Mouse (Mus musculus): ENCODE data around the gene Wipf3.

Wipf3 gene

GRCm38 (mm10) chr6:54530182-54530581 lies 100.8 kb downstream of the Wipf3 start:
- in situ Hi-C loops (cut with MboI, MseI), result no loop called here

- in situ Hi-C loops (cut with MboI, MseI), result no loop called here
Observed at GRCm38 (mm10) chr6:54531048-54531481, 101.7 kb downstream of the Wipf3 start.

GRCm38 (mm10) chr6:54535485-54535884 lies 106.1 kb downstream of the Wipf3 start:
- in situ Hi-C loops (cut with MboI, MseI), result no loop called here

DNA sequence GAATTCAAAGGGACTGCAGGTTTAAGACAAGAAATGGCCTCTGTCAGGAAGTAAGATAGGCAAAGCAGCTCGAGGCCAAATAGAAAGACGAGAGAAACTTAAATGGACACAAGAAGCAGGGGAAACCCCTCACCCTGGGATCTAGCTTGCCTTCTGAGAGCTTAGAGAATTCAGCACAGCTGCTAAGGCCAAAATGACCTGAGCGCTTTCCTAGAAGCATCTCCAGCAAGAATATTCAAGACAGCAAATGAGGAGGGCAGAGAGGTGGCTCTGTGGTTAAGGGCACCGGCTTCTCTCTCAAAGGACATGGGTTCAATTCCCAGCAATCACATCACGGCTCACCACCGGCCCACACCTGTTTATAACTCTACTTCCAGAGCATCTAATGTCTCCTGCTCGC lies 107.7 kb downstream of the Wipf3 start:
- in situ Hi-C loops (cut with MboI, MseI), result no loop called here

DNA sequence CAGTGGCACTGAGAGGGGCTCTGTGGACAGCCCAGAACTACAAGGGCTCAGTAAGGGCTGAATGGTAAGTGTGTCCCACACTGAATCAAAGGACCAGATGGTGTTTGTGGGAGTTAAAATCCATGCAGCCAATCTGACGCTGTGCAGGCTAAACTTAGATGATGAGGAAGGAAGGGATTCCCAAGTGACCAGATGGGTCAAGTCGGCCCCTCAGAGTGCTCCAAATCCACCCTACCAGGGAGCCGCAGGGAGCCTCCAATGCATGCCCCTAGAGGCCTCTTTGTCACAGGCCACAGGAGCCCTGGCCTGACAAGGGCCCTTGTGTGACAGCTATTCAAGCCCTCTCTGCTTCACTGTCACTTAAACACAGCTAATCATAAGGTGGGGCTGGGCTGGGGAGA lies 109.4 kb downstream of the Wipf3 start:
- in situ Hi-C loops (cut with MboI, MseI), result no loop called here

DNA sequence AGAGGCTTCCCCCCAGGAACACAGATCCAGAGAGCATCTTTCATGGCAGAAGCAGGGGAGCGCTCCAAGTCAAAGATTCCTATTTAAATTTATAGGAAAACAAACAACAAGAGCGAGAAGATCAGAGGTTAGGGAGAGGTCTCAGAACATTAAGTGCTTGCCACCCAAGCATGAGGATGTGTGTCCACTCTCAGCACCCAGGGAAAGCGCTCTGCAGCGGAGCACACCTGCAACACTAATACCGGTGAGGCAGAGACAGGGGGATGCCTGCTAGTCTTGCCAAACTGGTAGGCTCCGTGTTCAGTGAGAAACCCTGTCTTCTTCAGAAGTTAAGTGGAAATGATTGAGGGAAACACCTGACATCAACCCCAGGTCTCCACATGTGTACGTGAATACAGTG lies 110.0 kb downstream of the Wipf3 start:
- in situ Hi-C loops (cut with MboI, MseI), result no loop called here

- in situ Hi-C loops (cut with MboI, MseI), result no loop called here
Observed at GRCm38 (mm10) chr6:54540252-54540887, 111.0 kb downstream of the Wipf3 start.

- in situ Hi-C loops (cut with MboI, MseI), result no loop called here
Observed at GRCm38 (mm10) chr6:54542836-54543235, 113.4 kb downstream of the Wipf3 start.

DNA sequence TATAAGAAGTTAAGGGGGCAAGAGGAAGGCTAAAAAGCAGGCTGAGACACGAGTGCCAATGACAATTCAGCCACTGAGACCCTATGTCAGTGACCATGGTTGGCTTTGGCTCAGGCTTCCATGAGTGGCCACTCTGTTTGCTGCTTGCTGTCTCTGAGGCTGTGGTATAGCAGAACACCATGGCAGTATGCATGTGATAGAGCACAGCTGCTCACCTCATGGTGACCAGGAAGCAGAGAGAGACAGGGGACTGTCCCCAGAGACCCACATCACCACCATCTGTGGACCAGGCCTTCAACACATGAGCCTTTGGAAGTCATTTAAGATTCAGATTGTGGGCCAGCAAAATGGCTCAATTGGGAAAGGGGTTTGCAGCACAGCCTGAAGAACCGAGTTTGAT lies 114.2 kb downstream of the Wipf3 start:
- in situ Hi-C loops (cut with MboI, MseI), result no loop called here

DNA sequence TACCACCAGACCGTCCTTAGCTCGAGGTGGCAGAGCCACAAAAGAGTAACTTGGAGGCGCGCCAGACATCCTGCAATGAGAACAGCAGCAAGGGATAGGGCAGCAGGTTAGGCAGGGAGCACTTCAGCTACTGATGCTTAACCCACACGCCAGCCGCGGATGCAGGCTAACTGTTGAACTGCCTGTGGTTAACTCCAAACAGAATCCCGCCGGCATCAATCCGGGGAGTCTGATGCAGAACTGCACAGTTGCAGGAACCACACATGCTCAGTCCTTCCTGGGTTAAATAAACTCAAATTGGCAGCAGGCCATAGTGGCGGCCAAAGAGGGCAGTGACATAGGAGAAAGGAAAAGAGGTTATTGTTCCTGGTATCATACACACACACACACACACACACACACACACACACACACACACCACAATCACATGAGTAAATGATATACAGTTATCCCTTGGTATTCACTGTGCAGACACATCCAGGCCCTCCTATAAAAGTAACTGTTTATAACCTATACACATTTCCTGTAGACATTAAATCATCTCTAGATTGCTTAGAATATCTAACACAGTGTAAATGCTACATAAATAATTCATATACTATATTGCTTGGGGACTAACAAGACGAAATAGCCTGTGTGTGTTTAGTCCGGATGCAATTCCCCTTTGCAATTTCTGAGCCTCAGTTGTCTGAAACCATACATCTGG lies 119.1 kb downstream of the Wipf3 start:
- in situ Hi-C loops (cut with MboI, MseI), result no loop called here

GRCm38 (mm10) chr6:54549311-54549710 lies 119.9 kb downstream of the Wipf3 start:
- in situ Hi-C loops (cut with MboI, MseI), result no loop called here

- in situ Hi-C loops (cut with MboI, MseI), result no loop called here
Observed at GRCm38 (mm10) chr6:54550801-54551323, 121.5 kb downstream of the Wipf3 start.

- in situ Hi-C loops (cut with MboI, MseI), result no loop called here
Observed at GRCm38 (mm10) chr6:54552721-54553413, 123.5 kb downstream of the Wipf3 start.
